Mouse (Mus musculus): ENCODE measurements around the gene Ambra1.

DNA sequence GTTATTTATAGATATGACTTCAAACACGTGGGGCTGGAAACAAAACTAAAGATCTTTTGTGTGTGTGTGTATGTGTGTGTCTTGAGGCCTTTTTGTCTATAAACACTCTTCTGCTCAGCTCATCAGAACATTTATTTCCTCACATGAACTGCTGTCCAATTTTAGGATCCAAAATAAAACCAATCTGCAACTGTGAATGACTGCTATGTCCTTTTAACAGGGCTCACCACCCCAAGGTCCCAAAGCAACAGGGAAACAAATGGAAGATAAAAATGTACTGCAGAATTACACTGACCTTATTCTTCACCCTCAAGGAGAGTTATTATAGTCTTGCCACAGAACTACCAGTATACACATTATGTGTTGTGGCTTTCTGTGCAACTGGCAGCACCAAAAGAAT, 30.7 kb upstream of the Ambra1 start:
- TF ChIP-seq CTCF (IDR thresholded peaks at IDR 0.05; ENCODE audit: low read depth, low read length) (no peak), POLR2A (IDR thresholded peaks at IDR 0.05; ENCODE audit: borderline replicate concordance, low read depth, low read length) (no peak)
